Mouse (Mus musculus): ENCODE measurements around the gene Gm3629. TPM values are rescaled to one million over a fixed set of nuclear protein-coding genes. Genes with fewer than 3 reads are reported as not detected.
A peak's percentile ranks its signal among the peaks of the same experiment; 100 is the strongest.
"Not testable (repeated sequence)": the region's sequence is repeated elsewhere in the genome, so short reads cannot be mapped to it uniquely, and the experiment has no call there.

Gm3629 gene
- under 1 TPM in 2 of 4 experiments, not detected in 2; 0.19 to 0.31 TPM for total RNA-seq (2022)

GRCm38 (mm10) chr14:6590513-6590912 lies at the start of gene Gm3629:
Gm3629 (minus strand) TSS chr14:6590613.
- DNase-seq (ENCODE audit: low spot score in 2 of 2), result not testable (repeated sequence)

GRCm38 (mm10) chr14:6622318-6622717 lies 31.9 kb upstream of the Gm3629 start, which contains the start of gene Gm3460:
Gm3460 (minus strand) TSS chr14:6622418.
- not testable (repeated sequence) for DNase-seq (ENCODE audit: low spot score in 2 of 2)

GRCm38 (mm10) chr14:6606436-6606835 lies 16.0 kb upstream of the Gm3629 start:
- DNase-seq (ENCODE audit: low spot score in 2 of 2), result peak in 1 of 2 experiments; percentile 2

- not testable (repeated sequence) for DNase-seq (ENCODE audit: low spot score in 2 of 2)
Measured at GRCm38 (mm10) chr14:6605004-6605403, 14.6 kb upstream of the Gm3629 start.

- not testable (repeated sequence) for DNase-seq (ENCODE audit: low spot score in 2 of 2)
Measured at GRCm38 (mm10) chr14:6604551-6604950, 14.1 kb upstream of the Gm3629 start.

- not testable (repeated sequence) for DNase-seq (ENCODE audit: low spot score in 2 of 2)
Measured at GRCm38 (mm10) chr14:6537190-6537589, 53.2 kb downstream of the Gm3629 start, which contains the start of gene Gm8356. Gm8356 (minus strand) TSS chr14:6537290.

Other genes with a start within 250 kb of the Gm3629 start
- not detected for gene Gm3618, start 246.9 kb downstream of the Gm3629 start, total RNA-seq (2022)
- not detected for gene Gm16440, start 200.3 kb downstream of the Gm3629 start, total RNA-seq (2022)
- gene Gm3591, start 178.1 kb downstream of the Gm3629 start, total RNA-seq (2022), result under 1 TPM in 1 of 4 experiments, not detected in 3; 0.19 TPM
- gene Gm3594, start 146.0 kb downstream of the Gm3629 start, total RNA-seq (2022), result not detected
- not detected for gene Gm8356, start 53.3 kb downstream of the Gm3629 start, total RNA-seq (2022)
- under 1 TPM in 1 of 4 experiments, not detected in 3; 0.62 TPM for gene Gm3460, start 31.8 kb upstream of the Gm3629 start, total RNA-seq (2022)
- gene Gm10251, start 93.6 kb upstream of the Gm3629 start, total RNA-seq (2022), result not detected
- gene Gm8050, start 129.6 kb upstream of the Gm3629 start, total RNA-seq (2022), result not detected
- gene Gm3636, start 151.7 kb upstream of the Gm3629 start, total RNA-seq (2022), result 1 to 10 TPM in 2 of 4 experiments, under 1 TPM in 2; 0.74 to 1.4 (median 1.1) TPM
- not detected for gene Gm8362, start 183.8 kb upstream of the Gm3629 start, total RNA-seq (2022)
- not detected for gene Gm3642, start 249.7 kb upstream of the Gm3629 start, total RNA-seq (2022)